ENCODE assay signal across 8 mouse cellular contexts in genomic region chr9:108304716-108305115, GRCm38 (mm10). TPM values are rescaled to one million over a fixed set of nuclear protein-coding genes. Genes with fewer than 3 reads are reported as not detected.
A peak's percentile ranks its signal among the peaks of the same experiment; 100 is the strongest.
DNase-seq lines count a peak whose midpoint lies in the region; ATAC-seq lines count a peak whose summit lies in the region.

No protein-coding gene starts in this region.

- peak overlapping the region; percentile 86 for H3K27ac ChIP-seq in lung, embryonic 16.5 days (ENCODE audit: low read length)
- H3K27ac ChIP-seq in forebrain, embryonic 15.5 days (replicated peaks), result no peak overlapping the region
- 0 out of 2 replicates have a peak overlapping the region, but pooled peaks have one; percentile 100 for H3K27ac ChIP-seq in limb, embryonic 15.5 days
- peak overlapping the region; percentile 91 for H3K27ac ChIP-seq in stomach, embryonic 15.5 days

- no peaks in the 10 kb centered on the region for H3K9me3 ChIP-seq in lung, embryonic 16.5 days (ENCODE audit: control insufficient read depth, low read length)
- H3K9me3 ChIP-seq in forebrain, embryonic 15.5 days, result no peaks in the 10 kb centered on the region
- no peaks in the 10 kb centered on the region for H3K9me3 ChIP-seq in limb, embryonic 15.5 days
- no peaks in the 10 kb centered on the region for H3K9me3 ChIP-seq in stomach, embryonic 15.5 days

- H3K4me2 ChIP-seq in lung, embryonic 16.5 days (ENCODE audit: low read depth, low read length), result peak overlapping the region; percentile 84
- peak overlapping the region; percentile 82 for H3K4me2 ChIP-seq in forebrain, embryonic 15.5 days (replicated peaks)
- H3K4me2 ChIP-seq in limb, embryonic 15.5 days, result peak overlapping the region; percentile 83
- H3K4me2 ChIP-seq in stomach, embryonic 15.5 days, result peak overlapping the region; percentile 65

- peak overlapping the region; percentile 88 for H3K4me3 ChIP-seq in lung, embryonic 16.5 days (ENCODE audit: low read length)
- H3K4me3 ChIP-seq in forebrain, embryonic 15.5 days, result peak overlapping the region; percentile 89
- peak overlapping the region; percentile 89 for H3K4me3 ChIP-seq in limb, embryonic 15.5 days
- peak overlapping the region; percentile 58 for H3K4me3 ChIP-seq in stomach, embryonic 15.5 days (replicated peaks)

- peak overlapping the region; percentile 96 for H3K9ac ChIP-seq in lung, embryonic 16.5 days (ENCODE audit: low read length)
- H3K9ac ChIP-seq in forebrain, embryonic 15.5 days (replicated peaks), result no peak overlapping the region
- H3K9ac ChIP-seq in limb, embryonic 15.5 days, result peak overlapping the region; percentile 82
- no peak overlapping the region for H3K9ac ChIP-seq in stomach, embryonic 15.5 days

- peaks cover 26% of the 10 kb centered on the region for H3K4me1 ChIP-seq in lung, embryonic 16.5 days (replicated peaks; ENCODE audit: control insufficient read depth, insufficient read depth, low read length)
- H3K4me1 ChIP-seq in forebrain, embryonic 15.5 days, result peaks cover 32% of the 10 kb centered on the region
- H3K4me1 ChIP-seq in limb, embryonic 15.5 days, result peaks cover 19% of the 10 kb centered on the region
- peaks cover 13% of the 10 kb centered on the region for H3K4me1 ChIP-seq in stomach, embryonic 15.5 days

- ATAC-seq in lung, embryonic 16.5 days (ENCODE audit: low read depth), result no peak
- no peak for ATAC-seq in forebrain, embryonic 15.5 days (replicated peaks)
- ATAC-seq in limb, embryonic 15.5 days (ENCODE audit: insufficient number of reproducible peaks, low FRiP score, low TSS enrichment, low read depth), result no peak
- ATAC-seq in stomach, embryonic 15.5 days (ENCODE audit: insufficient read depth, low FRiP score, low read depth), result no peak

- peaks cover 12% of the 10 kb centered on the region for H3K36me3 ChIP-seq in lung, embryonic 16.5 days (ENCODE audit: control insufficient read depth, insufficient read depth, low read length)
- H3K36me3 ChIP-seq in forebrain, embryonic 15.5 days, result peaks cover 32% of the 10 kb centered on the region
- H3K36me3 ChIP-seq in limb, embryonic 15.5 days, result peaks cover 33% of the 10 kb centered on the region
- H3K36me3 ChIP-seq in stomach, embryonic 15.5 days, result peaks cover 8% of the 10 kb centered on the region; the same call in 1 of the 2 replicates

- no peaks in the 10 kb centered on the region for H3K27me3 ChIP-seq in lung, embryonic 16.5 days (ENCODE audit: control insufficient read depth, insufficient read depth, low read depth, low read length)
- H3K27me3 ChIP-seq in forebrain, embryonic 15.5 days, result no peaks in the 10 kb centered on the region
- no peaks in the 10 kb centered on the region for H3K27me3 ChIP-seq in limb, embryonic 15.5 days
- H3K27me3 ChIP-seq in stomach, embryonic 15.5 days (replicated peaks), result no peaks in the 10 kb centered on the region

- DNase-seq in lung, postnatal 25 days (ENCODE audit: low spot score), result no peak
- DNase-seq in gastrocnemius, adult 18-20 months (ENCODE audit: low spot score), result no peak
- DNase-seq in spleen, postnatal 10 days (ENCODE audit: low spot score in 2 of 2), result no peak
- DNase-seq in kidney, postnatal 25 days, result no peak

- 65% methylated on average over 4 of the region's 4 CpGs for WGBS in lung, embryonic 16.5 days
- 89% methylated on average over 4 of the region's 4 CpGs for WGBS in forebrain, embryonic 15.5 days
- 91% methylated on average over 4 of the region's 4 CpGs for WGBS in limb, embryonic 15.5 days
- WGBS in stomach, embryonic 15.5 days, result 64% methylated on average over 4 of the region's 4 CpGs

RNA-seq across cellular contexts. Expression of gene Rhoa, which starts 1.2 kb away (rescaled TPM):
- 531 and 556 TPM in 2 replicates for polyA plus RNA-seq in lung, embryonic 16.5 days (2015; fragmentation: Nextera tagmentation; extraction: Ambion mirVana)
- 296 and 306 TPM in 2 replicates for polyA plus RNA-seq in forebrain, embryonic 15.5 days (2015; fragmentation: Nextera tagmentation; extraction: Ambion mirVana)
- polyA plus RNA-seq in limb, embryonic 15.5 days (2015; fragmentation: Nextera tagmentation; extraction: Ambion mirVana), result 470 and 473 TPM in 2 replicates
- 452 and 455 TPM in 2 replicates for polyA plus RNA-seq in stomach, embryonic 15.5 days (2015; fragmentation: Nextera tagmentation; extraction: Ambion mirVana)
- total RNA-seq in gastrocnemius, adult 18-20 months (2021), result 100 to 1,000 TPM in 1 of 2 experiments, 10 to 100 TPM in 1; 91.8 to 111 TPM

RNA-seq across cellular contexts. Expression of gene Tcta, which starts 1.2 kb away (rescaled TPM):
- 38.0 and 41.8 TPM in 2 replicates for polyA plus RNA-seq in lung, embryonic 16.5 days (2015; fragmentation: Nextera tagmentation; extraction: Ambion mirVana)
- 35.2 and 36.6 TPM in 2 replicates for polyA plus RNA-seq in forebrain, embryonic 15.5 days (2015; fragmentation: Nextera tagmentation; extraction: Ambion mirVana)
- 44.3 and 47.6 TPM in 2 replicates for polyA plus RNA-seq in limb, embryonic 15.5 days (2015; fragmentation: Nextera tagmentation; extraction: Ambion mirVana)
- 40.0 and 42.1 TPM in 2 replicates for polyA plus RNA-seq in stomach, embryonic 15.5 days (2015; fragmentation: Nextera tagmentation; extraction: Ambion mirVana)
- 10 to 100 TPM; 28.0 to 35.6 TPM for total RNA-seq in gastrocnemius, adult 18-20 months (2021)

RNA-seq across cellular contexts. Expression of gene Amt, which starts 8.1 kb away (rescaled TPM):
- polyA plus RNA-seq in lung, embryonic 16.5 days (2015; fragmentation: Nextera tagmentation; extraction: Ambion mirVana), result 19.1 and 21.9 TPM in 2 replicates
- polyA plus RNA-seq in forebrain, embryonic 15.5 days (2015; fragmentation: Nextera tagmentation; extraction: Ambion mirVana), result 23.8 and 24.5 TPM in 2 replicates
- 8.3 and 9.5 TPM in 2 replicates for polyA plus RNA-seq in limb, embryonic 15.5 days (2015; fragmentation: Nextera tagmentation; extraction: Ambion mirVana)
- 21.8 and 22.3 TPM in 2 replicates for polyA plus RNA-seq in stomach, embryonic 15.5 days (2015; fragmentation: Nextera tagmentation; extraction: Ambion mirVana)
- 1 to 10 TPM in 1 of 2 experiments, under 1 TPM in 1; 0.83 to 1.0 TPM for total RNA-seq in gastrocnemius, adult 18-20 months (2021)

RNA-seq across cellular contexts. Expression of gene Nicn1, which starts 14.5 kb away (rescaled TPM):
- polyA plus RNA-seq in lung, embryonic 16.5 days (2015; fragmentation: Nextera tagmentation; extraction: Ambion mirVana), result 36.8 and 41.6 TPM in 2 replicates
- polyA plus RNA-seq in forebrain, embryonic 15.5 days (2015; fragmentation: Nextera tagmentation; extraction: Ambion mirVana), result 120 and 133 TPM in 2 replicates
- polyA plus RNA-seq in limb, embryonic 15.5 days (2015; fragmentation: Nextera tagmentation; extraction: Ambion mirVana), result 35.5 and 43.8 TPM in 2 replicates
- polyA plus RNA-seq in stomach, embryonic 15.5 days (2015; fragmentation: Nextera tagmentation; extraction: Ambion mirVana), result 27.6 and 31.2 TPM in 2 replicates
- 10 to 100 TPM; 12.3 to 13.1 TPM for total RNA-seq in gastrocnemius, adult 18-20 months (2021)

RNA-seq across cellular contexts. Expression of gene Gpx1, which starts 34.0 kb away (rescaled TPM):
- 649 and 714 TPM in 2 replicates for polyA plus RNA-seq in lung, embryonic 16.5 days (2015; fragmentation: Nextera tagmentation; extraction: Ambion mirVana)
- polyA plus RNA-seq in forebrain, embryonic 15.5 days (2015; fragmentation: Nextera tagmentation; extraction: Ambion mirVana), result 383 and 395 TPM in 2 replicates
- 621 and 657 TPM in 2 replicates for polyA plus RNA-seq in limb, embryonic 15.5 days (2015; fragmentation: Nextera tagmentation; extraction: Ambion mirVana)
- polyA plus RNA-seq in stomach, embryonic 15.5 days (2015; fragmentation: Nextera tagmentation; extraction: Ambion mirVana), result 998 and 1,171 TPM in 2 replicates
- 10 to 100 TPM; 63.2 to 67.5 TPM for total RNA-seq in gastrocnemius, adult 18-20 months (2021)

Comparison
In these comparisons a context has a peak if more than half of its experiments do, and no peak if none do; other contexts are left out.
1. H3K9ac ChIP-seq: peak in lung, embryonic 16.5 days (single experiment) and limb, embryonic 15.5 days (single experiment); none in forebrain, embryonic 15.5 days (single experiment) and stomach, embryonic 15.5 days (single experiment).
2. Peak in every context shown above with its lines, with median percentiles within 50 percentile points of each other: H3K4me2 ChIP-seq and H3K4me3 ChIP-seq.